Mouse (Mus musculus) hindbrain, embryonic 15.5 days (tissue): Measurements from ENCODE around the gene Ccser1. TPM values are rescaled to one million over a fixed set of nuclear protein-coding genes. Genes with fewer than 3 reads are reported as not detected.
A peak's percentile ranks its signal among the peaks of the same experiment; 100 is the strongest.

Source experiments
- ATAC-seq: fragments of 200-750 bp; cut with Nextera tagmentation; 2 replicates; pipeline ENCODE4 v1.8.0; 2017; ENCODE audit warnings: low read depth, moderate number of reproducible peaks, moderate TSS enrichment; ENCODE audit not compliant: low FRiP score
- H3K27ac ChIP-seq: fragments of 300-500 bp; sonication (generic); replicated peaks from 2 replicates; pipeline ENCODE4 v1.5.1; 2015; ENCODE audit warnings: mild to moderate bottlenecking, inconsistent platforms
- H3K27me3 ChIP-seq: fragments of 300-500 bp; sonication (generic); 2 replicates; pipeline ENCODE4 v1.6.1; 2015; ENCODE audit warnings: control low read depth, inconsistent platforms
- H3K36me3 ChIP-seq: fragments of 300-500 bp; sonication (generic); 2 replicates; pipeline ENCODE4 v1.6.1; 2015; ENCODE audit warnings: control low read depth, inconsistent platforms
- H3K4me1 ChIP-seq: fragments of 300-500 bp; sonication (generic); replicated peaks from 2 replicates; pipeline ENCODE4 v1.6.1; 2015; ENCODE audit warnings: control low read depth, inconsistent platforms
- H3K4me2 ChIP-seq: fragments of 300-500 bp; sonication (generic); 2 replicates; pipeline ENCODE4 v1.6.1; 2015; ENCODE audit warnings: moderate library complexity, mild to moderate bottlenecking, inconsistent platforms
- H3K4me3 ChIP-seq: fragments of 300-500 bp; sonication (generic); 2 replicates; pipeline ENCODE4 v1.5.1; 2015; ENCODE audit warnings: mild to moderate bottlenecking, inconsistent platforms
- H3K9ac ChIP-seq: fragments of 300-500 bp; sonication (generic); 2 replicates; pipeline ENCODE4 v1.6.1; 2015; ENCODE audit warnings: inconsistent platforms
- H3K9me3 ChIP-seq: fragments of 300-500 bp; sonication (generic); 2 replicates; pipeline ENCODE4 v1.6.1; 2016; ENCODE audit warnings: control low read depth, inconsistent platforms
- WGBS: fragments of 180-500 bp; shearing (Covaris S2); methylation state at CpG from one replicate; pipeline ENCODE4 v1.1.7; 2015; 5-methylcytosine and 5-hydroxymethylcytosine counted together
- polyA plus RNA-seq: library from polyadenylated mRNA; unstranded; fragments of >200 nt; fragmentation: Nextera tagmentation; extraction: Ambion mirVana; gene quantifications from 2 replicates; pipeline ENCODE4 v1.2.1, GENCODE M21; 2015

Ccser1 gene
- polyA plus RNA-seq, 1 experiment from 2014 or later = 24.9 TPM

- no peaks in the 10 kb centered on the region for H3K36me3 ChIP-seq
- no peak overlapping the region for H3K9ac ChIP-seq
- WGBS = 51% methylated on average over 10 of the region's 10 CpGs
- H3K27ac ChIP-seq = peak overlapping the region; percentile 68
- H3K4me1 ChIP-seq = 0 out of 2 replicates have a peak, but pooled peaks cover 6% of the 10 kb centered on the region
- H3K9me3 ChIP-seq = no peaks in the 10 kb centered on the region
- 0 out of 2 replicates have a peak, but pooled peaks have one; percentile 40 for ATAC-seq
- H3K27me3 ChIP-seq = no peaks in the 10 kb centered on the region
- no peak overlapping the region for H3K4me3 ChIP-seq
- H3K4me2 ChIP-seq = peak overlapping the region; percentile 26; the same call in 1 of the 2 replicates
These were observed 78.9 kb downstream of the Ccser1 start for GRCm38 (mm10) chr6:61258847-61259634.

GRCm38 (mm10) chr6:61261381-61261780 lies 81.3 kb downstream of the Ccser1 start:
- no peak overlapping the region for H3K4me3 ChIP-seq
- H3K9ac ChIP-seq = no peak overlapping the region
- H3K27me3 ChIP-seq = no peaks in the 10 kb centered on the region
- WGBS = 77% methylated on average over 3 of the region's 3 CpGs
- H3K4me2 ChIP-seq = no peak overlapping the region
- H3K27ac ChIP-seq = no peak overlapping the region
- H3K36me3 ChIP-seq = no peaks in the 10 kb centered on the region
- ATAC-seq = no peak
- H3K4me1 ChIP-seq = 0 out of 2 replicates have a peak, but pooled peaks cover 6% of the 10 kb centered on the region
- no peaks in the 10 kb centered on the region for H3K9me3 ChIP-seq

GRCm38 (mm10) chr6:61262448-61262847 lies 82.3 kb downstream of the Ccser1 start:
- WGBS = 100% methylated on average over 1 of the region's 1 CpGs
- Histone ChIP-seq H3K4me2 (no peak overlapping the region), H3K4me1 (0 out of 2 replicates have a peak, but pooled peaks cover 6% of the 10 kb centered on the region), H3K9ac (no peak overlapping the region), H3K4me3 (no peak overlapping the region), H3K27me3 (no peaks in the 10 kb centered on the region), H3K27ac (no peak overlapping the region), H3K9me3 (no peaks in the 10 kb centered on the region), H3K36me3 (no peaks in the 10 kb centered on the region)
- ATAC-seq = no peak

GRCm38 (mm10) chr6:61263291-61263690 lies 83.2 kb downstream of the Ccser1 start:
- WGBS = 30% methylated on average over 1 of the region's 1 CpGs
- Histone ChIP-seq H3K4me2 (no peak overlapping the region), H3K27me3 (no peaks in the 10 kb centered on the region), H3K4me3 (no peak overlapping the region), H3K9me3 (no peaks in the 10 kb centered on the region), H3K4me1 (0 out of 2 replicates have a peak, but pooled peaks cover 6% of the 10 kb centered on the region), H3K36me3 (no peaks in the 10 kb centered on the region), H3K9ac (no peak overlapping the region), H3K27ac (no peak overlapping the region)
- ATAC-seq = no peak

GRCm38 (mm10) chr6:61271033-61271432 lies 90.9 kb downstream of the Ccser1 start:
- no peak overlapping the region for H3K27ac ChIP-seq
- H3K4me1 ChIP-seq = no peaks in the 10 kb centered on the region
- 82% methylated on average over 1 of the region's 2 CpGs for WGBS
- no peaks in the 10 kb centered on the region for H3K27me3 ChIP-seq
- H3K4me2 ChIP-seq = no peak overlapping the region
- H3K4me3 ChIP-seq = no peak overlapping the region
- no peak overlapping the region for H3K9ac ChIP-seq
- ATAC-seq = no peak
- no peaks in the 10 kb centered on the region for H3K9me3 ChIP-seq
- H3K36me3 ChIP-seq = no peaks in the 10 kb centered on the region

- H3K9ac ChIP-seq = no peak overlapping the region
- 75% methylated on average over 3 of the region's 3 CpGs for WGBS
- no peak for ATAC-seq
- H3K36me3 ChIP-seq = no peaks in the 10 kb centered on the region
- no peaks in the 10 kb centered on the region for H3K27me3 ChIP-seq
- H3K4me2 ChIP-seq = no peak overlapping the region
- H3K27ac ChIP-seq = no peak overlapping the region
- no peaks in the 10 kb centered on the region for H3K4me1 ChIP-seq
- H3K4me3 ChIP-seq = no peak overlapping the region
- no peaks in the 10 kb centered on the region for H3K9me3 ChIP-seq
These were observed 93.3 kb downstream of the Ccser1 start for GRCm38 (mm10) chr6:61273430-61273829.

- whole genome bisulfite sequencing = 74% methylated on average over 7 of the region's 7 CpGs
- no peak overlapping the region for H3K4me3 ChIP-seq
- H3K4me1 ChIP-seq = no peaks in the 10 kb centered on the region
- no peak overlapping the region for H3K4me2 ChIP-seq
- no peak overlapping the region for H3K9ac ChIP-seq
- no peak for ATAC-seq
- no peaks in the 10 kb centered on the region for H3K27me3 ChIP-seq
- no peak overlapping the region for H3K27ac ChIP-seq
- H3K36me3 ChIP-seq = no peaks in the 10 kb centered on the region
- no peaks in the 10 kb centered on the region for H3K9me3 ChIP-seq
These were observed 99.4 kb downstream of the Ccser1 start for GRCm38 (mm10) chr6:61279506-61279905.

- Histone ChIP-seq H3K4me2 (no peak overlapping the region), H3K36me3 (no peaks in the 10 kb centered on the region), H3K9me3 (no peaks in the 10 kb centered on the region), H3K27ac (no peak overlapping the region), H3K4me3 (no peak overlapping the region), H3K9ac (no peak overlapping the region), H3K4me1 (peaks cover 11% of the 10 kb centered on the region; the same call in 1 of the 2 replicates), H3K27me3 (no peaks in the 10 kb centered on the region)
- no peak for ATAC-seq
- WGBS = 67% methylated on average over 3 of the region's 3 CpGs
These were observed 112.8 kb downstream of the Ccser1 start for GRCm38 (mm10) chr6:61292927-61293326.

- Histone ChIP-seq H3K27me3 (no peaks in the 10 kb centered on the region), H3K4me1 (peaks cover 11% of the 10 kb centered on the region; the same call in 1 of the 2 replicates), H3K27ac (peak overlapping the region; percentile 31), H3K9me3 (no peaks in the 10 kb centered on the region), H3K36me3 (no peaks in the 10 kb centered on the region), H3K4me2 (peak overlapping the region; percentile 9; the same call in 1 of the 2 replicates), H3K9ac (no peak overlapping the region), H3K4me3 (no peak overlapping the region)
- WGBS = 42% methylated on average over 4 of the region's 4 CpGs
- no peak for ATAC-seq
These were observed 115.4 kb downstream of the Ccser1 start for GRCm38 (mm10) chr6:61295535-61295934.

GRCm38 (mm10) chr6:61296188-61297037 lies 116.3 kb downstream of the Ccser1 start:
- Histone ChIP-seq H3K9me3 (no peaks in the 10 kb centered on the region), H3K27ac (no peak overlapping the region; the same call in 1 of the 2 replicates), H3K36me3 (no peaks in the 10 kb centered on the region), H3K27me3 (no peaks in the 10 kb centered on the region), H3K4me3 (no peak overlapping the region), H3K9ac (no peak overlapping the region), H3K4me1 (peaks cover 11% of the 10 kb centered on the region; the same call in 1 of the 2 replicates), H3K4me2 (peak overlapping the region; percentile 9)
- no peak for ATAC-seq
- 46% methylated on average over 6 of the region's 6 CpGs for WGBS

GRCm38 (mm10) chr6:61300441-61300840 lies 120.3 kb downstream of the Ccser1 start:
- no peak overlapping the region for H3K4me2 ChIP-seq
- H3K9ac ChIP-seq = no peak overlapping the region
- no peak overlapping the region for H3K4me3 ChIP-seq
- H3K9me3 ChIP-seq = no peaks in the 10 kb centered on the region
- no peaks in the 10 kb centered on the region for H3K36me3 ChIP-seq
- H3K27ac ChIP-seq = no peak overlapping the region
- peaks cover 11% of the 10 kb centered on the region; the same call in 1 of the 2 replicates for H3K4me1 ChIP-seq
- no peaks in the 10 kb centered on the region for H3K27me3 ChIP-seq
- no peak for ATAC-seq
- WGBS = 89% methylated on average over 4 of the region's 4 CpGs

GRCm38 (mm10) chr6:61300975-61301374 lies 120.9 kb downstream of the Ccser1 start:
- 72% methylated on average over 7 of the region's 7 CpGs for WGBS
- Histone ChIP-seq H3K9ac (no peak overlapping the region), H3K4me2 (no peak overlapping the region), H3K4me1 (peaks cover 6% of the 10 kb centered on the region; the same call in 1 of the 2 replicates), H3K36me3 (no peaks in the 10 kb centered on the region), H3K27me3 (no peaks in the 10 kb centered on the region), H3K27ac (no peak overlapping the region), H3K4me3 (no peak overlapping the region), H3K9me3 (no peaks in the 10 kb centered on the region)
- ATAC-seq = peak; percentile 47; the same call in 1 of the 2 replicates
